Mouse (Mus musculus) erythroblast, adult 5-6 weeks (primary cell): ENCODE measurements around the gene Prl2c3. TPM values are rescaled to one million over a fixed set of nuclear protein-coding genes. Genes with fewer than 3 reads are reported as not detected.
"Not testable (repeated sequence)": the region's sequence is repeated elsewhere in the genome, so short reads cannot be mapped to it uniquely, and the experiment has no call there.

Source experiments
- ATAC-seq: replicated peaks from 2 replicates; pipeline ENCODE4 v1.8.0; 2016; ENCODE audit warnings: moderate number of reproducible peaks, mild to moderate bottlenecking, moderate TSS enrichment, inconsistent platforms; ENCODE audit not compliant: poor library complexity, low FRiP score, severe bottlenecking
- total RNA-seq, 2 experiments: library from RNA; stranded (forward) in 1 of 2; stranded (reverse) in 1 of 2; fragments of 150-400 nt in 1 of 2; fragments of 200-764, 138-1000 nt in 1 of 2; gene quantifications; 2 replicates each; pipeline versions ENCODE4 v1.2.3 to v1.2.4; 2015 to 2017; ENCODE audit warnings: low replicate concordance in 2 of 2

Gene Prl2c3
- not detected in 2 replicates for total RNA-seq (2015; ENCODE audit: low replicate concordance)
- total RNA-seq (2017; ENCODE audit: low replicate concordance) = not detected in 2 replicates

DNA sequence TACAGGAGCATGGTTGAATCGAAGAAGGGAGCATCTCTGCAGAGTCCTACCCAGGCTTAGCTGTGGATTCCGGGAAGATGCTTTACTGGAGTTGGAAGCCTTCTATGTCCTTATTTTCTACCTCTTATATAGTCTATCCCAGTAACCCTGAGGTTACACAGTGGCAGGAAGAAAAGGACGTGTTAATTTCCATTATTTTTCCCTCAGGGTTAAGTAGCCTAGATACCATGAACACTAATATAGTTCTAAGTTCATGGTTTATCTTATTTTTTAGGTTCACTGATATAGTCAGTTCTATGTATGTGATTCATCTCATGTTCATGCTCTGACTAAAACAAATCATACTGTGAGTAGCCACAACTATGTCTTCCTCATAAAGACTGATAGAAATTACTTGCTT is at the start of gene Prl2c3:
Prl2c3 (minus strand) TSS at position 101 of the 400 bp plus-strand sequence.
- not testable (repeated sequence) for ATAC-seq

DNA sequence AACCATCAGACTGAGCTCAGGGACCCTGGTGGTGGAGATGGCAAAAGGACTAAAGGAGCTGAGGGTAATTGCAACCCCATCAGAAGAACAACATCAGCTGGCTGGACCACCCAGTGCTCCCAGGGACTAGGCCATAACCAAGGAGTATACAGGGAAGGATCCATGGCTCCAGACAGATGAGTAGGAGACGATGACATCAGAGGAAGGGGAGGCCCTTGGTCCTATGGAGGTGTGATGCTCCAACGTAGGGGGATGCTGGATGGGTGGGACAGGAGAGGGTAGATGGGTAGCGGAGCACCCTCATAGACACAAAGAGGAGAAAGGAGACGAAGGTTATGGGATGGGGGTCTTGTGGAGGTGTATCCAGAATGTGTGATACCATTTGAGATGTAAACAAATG is 48.4 kb upstream of the Prl2c3 start:
- ATAC-seq = peak; percentile 30

DNA sequence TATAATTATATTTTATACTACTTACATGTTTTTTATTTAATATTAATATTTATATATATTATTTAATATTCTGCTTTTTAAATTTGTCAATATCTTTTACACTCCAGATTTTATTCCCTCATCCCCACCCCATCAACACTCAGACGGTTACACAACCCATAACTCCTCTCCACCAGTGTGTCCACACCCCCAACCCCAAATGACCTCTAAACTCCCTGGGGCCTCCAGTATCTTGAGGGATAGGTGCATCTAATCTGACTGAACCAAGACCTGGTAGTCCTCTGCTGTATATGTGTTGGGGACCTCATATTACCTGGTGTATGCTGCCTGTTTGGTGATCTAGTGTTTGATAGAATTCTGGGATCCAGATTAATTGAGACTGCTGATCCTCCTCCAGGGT is 44.8 kb upstream of the Prl2c3 start:
- ATAC-seq = not testable (repeated sequence)

DNA sequence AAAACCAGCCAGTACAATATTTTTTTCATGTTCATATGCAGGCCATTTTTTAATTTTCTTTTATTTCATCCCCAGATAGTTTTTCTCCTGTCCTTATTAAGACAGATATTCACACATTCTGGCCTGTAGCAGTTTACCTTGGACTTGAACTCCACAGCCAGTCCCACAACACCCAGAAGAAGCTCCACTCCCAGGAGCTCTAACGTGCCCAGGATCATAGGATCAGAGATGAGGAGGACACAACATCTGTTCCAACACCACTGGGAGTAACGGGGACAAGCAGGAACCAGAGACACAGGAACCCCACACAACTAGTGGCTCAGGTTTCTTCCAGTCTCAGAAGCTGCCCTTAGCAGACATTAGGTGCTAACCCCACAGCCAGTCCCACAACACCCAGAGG is 37.7 kb upstream of the Prl2c3 start:
- ATAC-seq = not testable (repeated sequence)

DNA sequence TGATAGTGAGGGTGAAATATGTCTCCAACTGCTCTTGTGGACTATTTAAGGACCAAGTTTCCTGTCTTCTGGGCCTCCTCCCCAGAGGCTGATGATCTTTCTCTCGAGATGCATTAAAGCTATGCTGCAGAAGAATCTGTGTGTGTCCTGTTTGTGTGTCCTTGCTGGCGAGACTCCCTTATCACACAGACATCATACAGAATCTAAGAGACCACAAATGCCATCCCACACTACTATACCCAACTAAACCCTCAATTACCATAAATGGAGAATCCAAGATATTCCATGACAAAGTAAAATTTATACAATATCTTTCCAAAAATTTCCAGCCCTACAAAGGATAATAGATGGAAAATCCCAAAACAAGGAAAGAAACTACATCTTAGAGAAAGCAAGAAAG is 31.9 kb upstream of the Prl2c3 start:
- no peak for ATAC-seq

DNA sequence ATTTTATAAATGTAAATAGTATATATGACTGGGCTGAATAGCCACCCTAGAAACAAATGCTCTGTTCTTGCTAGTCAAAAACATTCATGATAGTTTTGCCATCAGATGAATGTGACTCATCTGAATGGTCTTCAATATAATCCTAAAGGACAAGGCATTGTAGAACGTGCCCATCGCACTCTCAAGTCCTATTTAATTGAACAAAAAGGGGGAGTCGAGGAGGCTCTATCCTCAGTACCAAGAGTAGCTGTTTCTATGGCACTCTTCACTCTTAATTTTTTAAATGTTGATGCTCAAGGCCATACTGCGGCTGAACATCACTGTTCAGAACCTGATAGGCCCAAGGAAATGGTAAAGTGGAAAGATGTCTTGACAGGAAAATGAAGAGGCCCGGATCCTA is 29.2 kb upstream of the Prl2c3 start:
- ATAC-seq = no peak

DNA sequence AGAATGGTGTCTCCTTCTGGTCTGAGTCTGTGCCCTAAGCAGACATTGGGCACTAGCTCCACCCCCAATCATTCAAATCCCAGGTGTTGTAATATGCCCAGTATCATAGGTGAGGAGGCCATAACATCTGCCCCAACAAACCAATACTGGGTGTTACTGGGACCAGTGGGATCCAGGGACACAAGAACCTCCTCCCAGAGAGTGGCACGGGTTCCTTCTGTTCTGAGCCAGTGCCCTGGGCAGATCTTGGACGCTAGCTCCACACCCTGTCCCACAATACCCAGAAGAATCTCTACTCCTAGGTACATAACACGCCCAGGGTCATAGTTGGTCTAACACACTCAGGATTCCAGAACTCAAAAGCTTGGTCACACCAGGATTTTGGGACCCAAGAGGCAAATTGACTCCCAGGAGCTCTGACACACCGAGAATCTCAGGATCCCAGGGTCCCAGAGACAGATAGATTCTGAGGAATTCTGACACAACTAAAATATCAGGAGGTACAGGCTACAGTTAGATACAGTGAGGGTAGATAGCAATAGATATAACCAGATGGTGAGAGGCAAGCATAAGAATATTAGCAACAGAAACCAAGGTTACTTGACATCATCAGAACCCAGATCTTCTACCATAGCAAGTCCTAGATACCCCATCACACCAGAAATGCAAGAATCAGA is 24.8 kb upstream of the Prl2c3 start:
- ATAC-seq = not testable (repeated sequence)

DNA sequence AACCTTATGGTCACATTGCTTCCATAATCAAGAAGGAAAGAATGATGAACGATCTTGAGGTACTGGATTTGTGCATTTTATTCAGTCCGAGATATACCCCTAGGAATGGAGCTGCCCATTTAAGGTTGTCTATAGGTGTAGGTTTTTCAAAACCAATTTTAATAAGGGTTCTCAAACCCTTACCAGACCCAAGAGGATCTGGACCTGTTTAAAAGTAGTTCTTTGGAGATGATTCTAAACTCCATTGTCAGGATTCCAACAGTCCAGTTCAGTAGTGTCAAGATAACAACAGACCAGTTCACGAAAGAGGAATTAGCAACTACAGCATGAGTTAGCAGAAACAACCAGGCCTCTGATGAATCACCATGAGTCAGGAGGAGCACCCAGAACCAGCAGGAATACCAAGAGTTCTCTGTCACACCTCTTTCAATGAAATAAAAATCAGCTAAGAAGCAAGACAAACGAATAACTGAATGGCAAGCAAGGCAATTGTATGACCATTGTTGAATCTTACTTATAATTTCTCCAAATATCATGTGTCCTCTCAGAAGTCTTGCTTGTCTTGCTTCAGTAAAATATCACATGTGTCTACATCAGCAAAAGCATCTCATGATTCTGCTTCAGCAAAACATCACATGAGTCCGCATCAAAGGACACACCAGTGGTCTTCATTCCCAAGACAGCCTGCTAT is 14.0 kb upstream of the Prl2c3 start:
- not testable (repeated sequence) for ATAC-seq

DNA sequence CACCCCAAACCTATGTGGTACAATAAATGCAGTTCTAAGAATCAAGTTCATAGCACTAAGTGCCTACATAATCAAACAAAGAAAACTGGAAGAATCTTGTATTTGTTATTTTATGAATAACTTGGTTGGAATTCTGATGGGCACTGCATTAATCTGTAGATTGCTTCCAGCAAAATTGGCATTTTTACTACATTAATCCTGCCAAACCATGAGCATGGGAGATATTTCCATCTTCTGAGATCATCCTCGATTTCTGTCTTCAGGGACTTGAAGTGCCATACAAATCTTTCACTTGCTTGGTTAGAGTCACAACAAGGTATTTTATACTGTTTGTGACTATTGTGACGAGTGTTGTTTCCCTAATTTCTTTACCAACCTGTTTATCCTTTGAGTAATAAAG is 9.7 kb upstream of the Prl2c3 start:
- ATAC-seq = no peak

DNA sequence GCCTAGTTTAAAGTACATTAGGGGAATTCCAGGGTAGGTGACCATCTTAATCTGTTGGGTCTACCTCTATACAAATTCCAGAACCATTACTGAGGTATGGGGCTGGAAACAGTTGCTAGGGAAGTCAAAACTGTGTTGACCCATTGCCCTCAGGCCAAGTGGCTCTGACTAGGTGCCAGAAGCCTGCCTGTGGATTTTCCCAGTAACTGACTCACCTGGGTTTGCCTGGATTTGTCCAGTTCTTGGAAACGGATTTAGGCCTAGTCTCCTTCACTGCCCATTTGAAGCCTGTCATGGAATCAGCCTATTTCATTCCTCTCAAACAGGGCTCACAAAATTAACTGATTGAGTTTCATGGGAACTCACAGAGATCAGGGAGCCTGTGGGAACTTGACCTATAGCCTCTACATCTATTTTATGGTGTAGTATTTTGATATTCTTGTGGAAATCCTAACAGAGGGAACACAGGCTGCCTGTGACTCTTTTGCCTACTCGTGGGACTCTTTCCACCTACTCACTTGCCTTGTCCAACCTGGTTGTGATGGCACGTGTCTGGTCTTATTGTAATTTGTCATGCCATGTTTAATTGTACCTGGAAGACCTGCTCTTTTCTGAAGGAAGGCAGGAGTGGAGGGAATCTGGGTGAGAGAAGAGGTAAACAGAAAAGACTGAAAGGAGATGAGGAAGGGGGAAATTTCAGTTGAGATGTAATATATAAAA is 9.1 kb upstream of the Prl2c3 start:
- ATAC-seq = not testable (repeated sequence)

DNA sequence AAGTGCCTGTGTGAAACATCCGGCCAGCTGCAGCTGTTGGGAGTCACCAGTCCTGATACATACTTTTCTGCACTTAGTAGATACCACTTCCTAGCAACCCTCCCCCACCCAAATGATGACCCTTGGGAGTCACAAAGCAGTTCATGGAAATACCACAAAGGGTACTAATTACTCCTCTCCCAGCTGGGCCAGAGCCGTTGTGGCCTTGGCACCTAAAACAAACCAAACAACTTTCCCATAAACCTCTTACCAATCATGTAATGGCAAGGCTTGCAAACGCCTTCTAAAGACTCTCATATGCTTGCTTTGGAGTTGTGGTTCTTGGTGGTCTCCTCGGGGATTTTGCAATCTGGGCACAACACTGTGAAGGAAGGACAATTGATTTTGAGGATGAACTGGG is 6.6 kb upstream of the Prl2c3 start:
- ATAC-seq = not testable (repeated sequence)

DNA sequence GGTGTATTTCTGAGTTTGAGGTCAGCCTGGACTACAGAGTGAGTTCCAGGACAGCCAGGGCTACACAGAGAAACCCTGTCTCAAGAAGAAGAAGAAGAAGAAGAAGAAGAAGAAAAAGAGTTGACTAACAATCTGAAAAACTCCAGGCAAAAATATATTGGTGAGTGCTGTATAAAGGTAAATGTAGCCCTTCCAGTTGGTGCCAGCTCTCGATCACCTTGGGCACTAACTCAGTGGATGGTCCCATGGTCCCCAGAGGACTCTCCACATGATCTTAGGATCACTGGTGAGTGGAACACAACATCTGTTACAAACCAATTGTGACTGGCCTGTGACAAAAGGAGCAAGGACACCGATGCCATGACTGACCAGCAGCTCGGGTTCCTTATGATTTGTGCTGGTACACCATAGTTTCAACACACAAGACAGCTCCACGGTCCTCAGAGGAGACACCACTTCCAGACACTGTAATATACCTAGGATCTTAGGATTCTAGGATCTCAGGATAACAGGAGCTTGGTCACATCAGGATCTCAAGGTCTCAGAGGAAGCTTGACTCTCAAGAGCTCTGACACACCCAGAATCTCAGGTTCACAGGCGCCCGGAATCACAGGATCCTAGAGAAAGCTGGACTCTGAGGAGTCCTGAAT is 30.3 kb downstream of the Prl2c3 start:
- ATAC-seq = not testable (repeated sequence)

Other genes starting within 250 kb of the Prl2c3 start
- gene Ero1lb, start 234.2 kb downstream of the Prl2c3 start, total RNA-seq (2015; ENCODE audit: low replicate concordance) = 2.3 and 4.8 TPM in 2 replicates
- gene Ero1lb, start 234.2 kb downstream of the Prl2c3 start, total RNA-seq (2017; ENCODE audit: low replicate concordance) = 0.84 and 6.4 TPM in 2 replicates
- not detected in 2 replicates for gene Prl2c2, start 205.3 kb upstream of the Prl2c3 start, total RNA-seq (2015; ENCODE audit: low replicate concordance)
- not detected in 2 replicates for gene Prl2c2, start 205.3 kb upstream of the Prl2c3 start, total RNA-seq (2017; ENCODE audit: low replicate concordance)